Mouse (Mus musculus) intestine, postnatal 0 days (tissue): ENCODE data around the gene Erbb2. TPM values are rescaled to one million over a fixed set of nuclear protein-coding genes. Genes with fewer than 3 reads are reported as not detected.

ENCODE experiments used
- ATAC-seq: fragments of 200-750 bp; cut with Nextera tagmentation; 2 replicates; pipeline ENCODE4 v1.8.0; 2017; ENCODE audit warnings: mild to moderate bottlenecking, moderate TSS enrichment, moderate library complexity
- H3K27ac ChIP-seq: fragments of 300-500 bp; sonication (generic); 2 replicates; pipeline ENCODE4 v1.5.1; 2014; ENCODE audit warnings: mild to moderate bottlenecking, low read depth, low read length, moderate library complexity
- H3K27me3 ChIP-seq: fragments of 300-500 bp; sonication (generic); replicated peaks from 2 replicates; pipeline ENCODE4 v1.6.1; 2014; ENCODE audit warnings: low read length, mixed read lengths; ENCODE audit not compliant: control insufficient read depth, insufficient read depth
- H3K36me3 ChIP-seq: fragments of 300-500 bp; sonication (generic); 2 replicates; pipeline ENCODE4 v1.6.1; 2014; ENCODE audit warnings: mild to moderate bottlenecking, moderate library complexity; ENCODE audit not compliant: control insufficient read depth, insufficient read depth
- H3K4me1 ChIP-seq: fragments of 300-500 bp; sonication (generic); replicated peaks from 2 replicates; pipeline ENCODE4 v1.6.1; 2014; ENCODE audit warnings: antibody characterized with exemption, low read length, mixed read lengths; ENCODE audit not compliant: control insufficient read depth, insufficient read depth
- H3K4me2 ChIP-seq: fragments of 300-500 bp; sonication (generic); replicated peaks from 2 replicates; pipeline ENCODE4 v1.6.1; 2014; ENCODE audit warnings: low read depth, mild to moderate bottlenecking, moderate library complexity
- H3K4me3 ChIP-seq: fragments of 300-500 bp; sonication (generic); 2 replicates; pipeline ENCODE4 v1.5.1; 2014; ENCODE audit warnings: low read depth, low read length
- H3K9ac ChIP-seq: fragments of 300-500 bp; sonication (generic); 2 replicates; pipeline ENCODE4 v1.6.1; 2014; ENCODE audit warnings: mild to moderate bottlenecking, low read depth, low read length
- H3K9me3 ChIP-seq: fragments of 300-500 bp; sonication (generic); 2 replicates; pipeline ENCODE4 v1.6.1; 2016; ENCODE audit warnings: mixed run types; ENCODE audit not compliant: control insufficient read depth
- CTCF ChIP-seq: sonication (generic); IDR thresholded peaks from 2 replicates; pipeline ENCODE4 v1.5.1; 2016; ENCODE audit warnings: low read depth, mild to moderate bottlenecking, control low read depth, antibody characterized with exemption, moderate library complexity
- WGBS: fragments of 180-500 bp; shearing (Covaris S2); extraction: QIAGEN DNeasy Blood & Tissue Kit; methylation state at CpG from one replicate; pipeline ENCODE4 v1.1.7; 2014; 5-methylcytosine and 5-hydroxymethylcytosine counted together
- polyA plus RNA-seq: library from polyadenylated mRNA; unstranded; fragments of >200 nt; fragmentation: Nextera tagmentation; extraction: Ambion mirVana; gene quantifications from 2 replicates; pipeline ENCODE4 v1.2.1, GENCODE M21; 2015

Erbb2 gene
- polyA plus RNA-seq, 1 experiment from 2014 or later = 19.4 TPM

GRCm38 (mm10) chr11:98482067-98482466 lies 69.8 kb downstream of the Erbb2 start:
- ATAC-seq = no peak
- Histone ChIP-seq H3K27ac (no peak overlapping the region), H3K9ac (no peak overlapping the region), H3K9me3 (no peaks in the 10 kb centered on the region), H3K36me3 (no peaks in the 10 kb centered on the region), H3K4me1 (no peaks in the 10 kb centered on the region), H3K4me2 (no peak overlapping the region), H3K4me3 (no peak overlapping the region), H3K27me3 (no peaks in the 10 kb centered on the region)
- WGBS = 77% methylated on average over 10 of the region's 10 CpGs
- no peak for TF ChIP-seq CTCF

GRCm38 (mm10) chr11:98485749-98486148 lies 73.5 kb downstream of the Erbb2 start:
- Histone ChIP-seq H3K4me2 (no peak overlapping the region), H3K36me3 (no peaks in the 10 kb centered on the region), H3K4me3 (no peak overlapping the region), H3K27ac (no peak overlapping the region), H3K27me3 (no peaks in the 10 kb centered on the region), H3K4me1 (no peaks in the 10 kb centered on the region), H3K9ac (no peak overlapping the region), H3K9me3 (no peaks in the 10 kb centered on the region)
- WGBS = 86% methylated on average over 2 of the region's 2 CpGs
- ATAC-seq = no peak
- TF ChIP-seq CTCF = no peak

Other genes with a start within 250 kb of the Erbb2 start
- 25.2 and 25.3 TPM in 2 replicates for gene Med1, start 219.2 kb upstream of the Erbb2 start, polyA plus RNA-seq
- 4.9 and 6.4 TPM in 2 replicates for gene Cdk12, start 209.4 kb upstream of the Erbb2 start, polyA plus RNA-seq
- 0.07 TPM in 1 of 2 replicates, not detected in the other for gene Neurod2, start 82.8 kb upstream of the Erbb2 start, polyA plus RNA-seq
- gene Ppp1r1b, start 64.1 kb upstream of the Erbb2 start, polyA plus RNA-seq = 99.5 and 102 TPM in 2 replicates
- 29.0 and 30.1 TPM in 2 replicates for gene Stard3, start 54.1 kb upstream of the Erbb2 start, polyA plus RNA-seq
- gene Tcap, start 28.7 kb upstream of the Erbb2 start, polyA plus RNA-seq = 0.44 and 0.69 TPM in 2 replicates
- gene Pnmt, start 26.0 kb upstream of the Erbb2 start, polyA plus RNA-seq = not detected in 2 replicates
- 14.7 and 15.1 TPM in 2 replicates for gene Pgap3, start 12.0 kb upstream of the Erbb2 start, polyA plus RNA-seq
- gene Mien1, start 26.5 kb downstream of the Erbb2 start, polyA plus RNA-seq = 264 and 265 TPM in 2 replicates
- 50.2 and 50.7 TPM in 2 replicates for gene Grb7, start 33.9 kb downstream of the Erbb2 start, polyA plus RNA-seq
- 0.20 and 0.24 TPM in 2 replicates for gene Ikzf3, start 133.6 kb downstream of the Erbb2 start, polyA plus RNA-seq
- 3.2 and 4.0 TPM in 2 replicates for gene Zpbp2, start 138.6 kb downstream of the Erbb2 start, polyA plus RNA-seq
- gene Ormdl3, start 174.9 kb downstream of the Erbb2 start, polyA plus RNA-seq = 139 and 150 TPM in 2 replicates
- gene Lrrc3c, start 185.8 kb downstream of the Erbb2 start, polyA plus RNA-seq = not detected in 2 replicates
- 0.56 and 0.58 TPM in 2 replicates for gene Gm12355, start 213.2 kb downstream of the Erbb2 start, polyA plus RNA-seq
- gene Gsdma3, start 213.9 kb downstream of the Erbb2 start, polyA plus RNA-seq = not detected in 2 replicates
- 0.14 and 0.16 TPM in 2 replicates for gene Gsdma2, start 234.3 kb downstream of the Erbb2 start, polyA plus RNA-seq